Mouse (Mus musculus) mature B cell (primary cell): ENCODE measurements at regions not wholly inside any gene's neighbourhood (a gene's known extent, or its start where the extent isn't known, plus 50 kb on each side); places are given as distances from the start of the nearest gene placed in this dataset.

Source experiments
- in situ Hi-C: fragments of 300-500 bp; cut with MboI; formaldehyde crosslinking; loops from 2 replicates; pipeline ENCODE4 v1.14.3; 2019

- in situ Hi-C loops, result no loop called here
These were observed 435.2 kb upstream of the Cd180 start for GRCm38 (mm10) chr13:102258207-102258606.

- in situ Hi-C loops, result no loop called here
These were observed 419.5 kb upstream of the Cd180 start for GRCm38 (mm10) chr13:102273818-102274217.

- in situ Hi-C loops, result no loop called here
These were observed 418.1 kb upstream of the Cd180 start for GRCm38 (mm10) chr13:102275296-102275695.

GRCm38 (mm10) chr13:102276885-102277284, 416.5 kb upstream of the Cd180 start:
- in situ Hi-C loops, result no loop called here

GRCm38 (mm10) chr13:102280198-102280597, 413.2 kb upstream of the Cd180 start:
- in situ Hi-C loops, result no loop called here

GRCm38 (mm10) chr13:102294451-102294850, 398.9 kb upstream of the Cd180 start:
- in situ Hi-C loops, result no loop called here

- in situ Hi-C loops, result no loop called here
These were observed 398.3 kb upstream of the Cd180 start for GRCm38 (mm10) chr13:102295079-102295478.

GRCm38 (mm10) chr13:102307983-102308382, 385.4 kb upstream of the Cd180 start:
- in situ Hi-C loops, result no loop called here

- in situ Hi-C loops, result no loop called here
These were observed 381.3 kb upstream of the Cd180 start for GRCm38 (mm10) chr13:102312096-102312495.

- in situ Hi-C loops, result no loop called here
These were observed 377.3 kb upstream of the Cd180 start for GRCm38 (mm10) chr13:102315921-102316692.

GRCm38 (mm10) chr13:102318891-102319404, 374.4 kb upstream of the Cd180 start:
- in situ Hi-C loops, result no loop called here

GRCm38 (mm10) chr13:102319453-102319852, 373.9 kb upstream of the Cd180 start:
- in situ Hi-C loops, result no loop called here

GRCm38 (mm10) chr13:102323876-102324275, 369.5 kb upstream of the Cd180 start:
- in situ Hi-C loops, result no loop called here

- in situ Hi-C loops, result no loop called here
These were observed 367.4 kb upstream of the Cd180 start for GRCm38 (mm10) chr13:102326003-102326402.

- in situ Hi-C loops, result no loop called here
These were observed 366.8 kb upstream of the Cd180 start for GRCm38 (mm10) chr13:102326544-102326943.

- in situ Hi-C loops, result no loop called here
These were observed 359.7 kb upstream of the Cd180 start for GRCm38 (mm10) chr13:102333667-102334066.

- in situ Hi-C loops, result no loop called here
These were observed 359.2 kb upstream of the Cd180 start for GRCm38 (mm10) chr13:102334131-102334534.

- in situ Hi-C loops, result no loop called here
These were observed 350.1 kb upstream of the Cd180 start for GRCm38 (mm10) chr13:102343236-102343635.

- in situ Hi-C loops, result no loop called here
These were observed 348.6 kb upstream of the Cd180 start for GRCm38 (mm10) chr13:102344606-102345269.

GRCm38 (mm10) chr13:102349493-102349892, 343.9 kb upstream of the Cd180 start:
- in situ Hi-C loops, result no loop called here

GRCm38 (mm10) chr13:102352073-102352854, 341.1 kb upstream of the Cd180 start:
- in situ Hi-C loops, result no loop called here

- in situ Hi-C loops, result no loop called here
These were observed 337.8 kb upstream of the Cd180 start for GRCm38 (mm10) chr13:102355569-102355968.
